Mouse (Mus musculus) forebrain, postnatal 0 days (tissue): ENCODE measurements around the gene Trim8. TPM values are rescaled to one million over a fixed set of nuclear protein-coding genes. Genes with fewer than 3 reads are reported as not detected.

Experiments used
- ATAC-seq: fragments of 200-750 bp; cut with Nextera tagmentation; 2 replicates; pipeline ENCODE4 v1.8.0; 2017; ENCODE audit warnings: mild to moderate bottlenecking, moderate library complexity
- DNase-seq: peaks from one replicate; pipeline ENCODE4 v3.0.0-alpha.2; 2015
- H3K27ac ChIP-seq: fragments of 300-500 bp; sonication (generic); 2 replicates; pipeline ENCODE4 v1.5.1; 2014; ENCODE audit warnings: low read depth, mild to moderate bottlenecking, antibody characterized with exemption, low read length, moderate library complexity, mixed read lengths
- H3K27me3 ChIP-seq: fragments of 300-500 bp; sonication (generic); 2 replicates; pipeline ENCODE4 v1.6.1; 2014; ENCODE audit warnings: mild to moderate bottlenecking, low read length, mixed read lengths; ENCODE audit not compliant: insufficient read depth
- H3K36me3 ChIP-seq: fragments of 300-500 bp; sonication (generic); 2 replicates; pipeline ENCODE4 v1.6.1; 2014; ENCODE audit warnings: mild to moderate bottlenecking, moderate library complexity; ENCODE audit not compliant: insufficient read depth
- H3K4me1 ChIP-seq: fragments of 300-500 bp; sonication (generic); 2 replicates; pipeline ENCODE4 v1.6.1; 2014; ENCODE audit warnings: antibody characterized with exemption; ENCODE audit not compliant: insufficient read depth
- H3K4me2 ChIP-seq: fragments of 300-500 bp; sonication (generic); 2 replicates; pipeline ENCODE4 v1.6.1; 2014; ENCODE audit warnings: low read depth, mild to moderate bottlenecking, moderate library complexity
- H3K4me3 ChIP-seq: fragments of 300-500 bp; sonication (generic); 2 replicates; pipeline ENCODE4 v1.5.1; 2014; ENCODE audit warnings: low read depth, low read length, mixed read lengths
- H3K9ac ChIP-seq: fragments of 300-500 bp; sonication (generic); 2 replicates; pipeline ENCODE4 v1.6.1; 2014; ENCODE audit warnings: mild to moderate bottlenecking
- H3K9me3 ChIP-seq: fragments of 300-500 bp; sonication (generic); 2 replicates; pipeline ENCODE4 v1.6.1; 2016; ENCODE audit warnings: low read length
- CTCF ChIP-seq: sonication (generic); IDR thresholded peaks from 2 replicates; pipeline ENCODE4 v1.5.1; 2016; ENCODE audit warnings: antibody characterized with exemption, control low read depth, low read depth
- WGBS: fragments of 180-500 bp; shearing (Covaris S2); extraction: QIAGEN DNeasy Blood & Tissue Kit; methylation state at CpG from one replicate; pipeline ENCODE4 v1.1.7; 2014; 5-methylcytosine and 5-hydroxymethylcytosine counted together
- polyA plus RNA-seq: library from polyadenylated mRNA; unstranded; fragments of >200 nt; fragmentation: Nextera tagmentation; extraction: Ambion mirVana; gene quantifications from 2 replicates; pipeline ENCODE4 v1.2.1, GENCODE M21; 2015
- total RNA-seq: library from RNA; depleted of rRNA; stranded (reverse); fragments of >200 nt; gene quantifications from 2 replicates; pipeline ENCODE4 v1.2.3, GENCODE M21; 2014

Gene Trim8
- total and polyA plus RNA-seq, 2 experiments from 2014 or later, result 28.2 to 76.5 TPM

GRCm38 (mm10) chr19:46533066-46533465 lies 31.6 kb downstream of the Trim8 start:
- Histone ChIP-seq H3K27me3 (no peaks in the 10 kb centered on the region), H3K36me3 (peaks cover 5% of the 10 kb centered on the region; the same call in 1 of the 2 replicates), H3K9ac (peak overlapping the region; percentile 6; the same call in 1 of the 2 replicates), H3K4me2 (no peak overlapping the region), H3K27ac (peak overlapping the region; percentile 71), H3K4me3 (no peak overlapping the region), H3K9me3 (no peaks in the 10 kb centered on the region), H3K4me1 (peaks cover 43% of the 10 kb centered on the region)
- no peak for ATAC-seq
- WGBS, result 64% methylated on average over 4 of the region's 4 CpGs
- no peak for TF ChIP-seq CTCF
- DNase-seq, result no peak

GRCm38 (mm10) chr19:46533525-46533924 lies 32.0 kb downstream of the Trim8 start:
- no peaks in the 10 kb centered on the region for H3K27me3 ChIP-seq
- H3K4me3 ChIP-seq, result no peak overlapping the region
- no peak for TF ChIP-seq CTCF
- no peak for DNase-seq
- no peak overlapping the region for H3K9ac ChIP-seq
- H3K4me1 ChIP-seq, result peaks cover 40% of the 10 kb centered on the region
- no peak for ATAC-seq
- 71% methylated on average over 5 of the region's 5 CpGs for WGBS
- no peak overlapping the region for H3K4me2 ChIP-seq
- H3K27ac ChIP-seq, result no peak overlapping the region
- H3K9me3 ChIP-seq, result no peaks in the 10 kb centered on the region
- peaks cover 8% of the 10 kb centered on the region; the same call in 1 of the 2 replicates for H3K36me3 ChIP-seq

- 79% methylated on average over 6 of the region's 6 CpGs for WGBS
- no peak for DNase-seq
- no peak for ATAC-seq
- Histone ChIP-seq H3K9ac (no peak overlapping the region), H3K9me3 (no peaks in the 10 kb centered on the region), H3K4me3 (no peak overlapping the region), H3K36me3 (peaks cover 8% of the 10 kb centered on the region; the same call in 1 of the 2 replicates), H3K27me3 (no peaks in the 10 kb centered on the region), H3K4me2 (no peak overlapping the region), H3K27ac (no peak overlapping the region), H3K4me1 (peaks cover 29% of the 10 kb centered on the region)
- TF ChIP-seq CTCF, result no peak
These were observed 33.1 kb downstream of the Trim8 start for GRCm38 (mm10) chr19:46534542-46535098.

GRCm38 (mm10) chr19:46537357-46537756 lies 35.9 kb downstream of the Trim8 start:
- WGBS, result 92% methylated on average over 9 of the region's 9 CpGs

GRCm38 (mm10) chr19:46538213-46538612 lies 36.7 kb downstream of the Trim8 start:
- H3K4me3 ChIP-seq, result no peak overlapping the region
- 86% methylated on average over 6 of the region's 6 CpGs for WGBS

More at GRCm38 (mm10) chr19:46537357-46537756, 35.9 kb downstream of the Trim8 start:
- H3K4me1 ChIP-seq, result peaks cover 3% of the 10 kb centered on the region
- H3K9ac ChIP-seq, result no peak overlapping the region
- ATAC-seq, result no peak
- H3K27me3 ChIP-seq, result no peaks in the 10 kb centered on the region
- H3K36me3 ChIP-seq, result peaks cover 32% of the 10 kb centered on the region
- H3K9me3 ChIP-seq, result no peaks in the 10 kb centered on the region
- H3K4me2 ChIP-seq, result no peak overlapping the region
- no peak for TF ChIP-seq CTCF
- no peak overlapping the region for H3K4me3 ChIP-seq
- DNase-seq, result no peak
- H3K27ac ChIP-seq, result no peak overlapping the region

GRCm38 (mm10) chr19:46542750-46543149 lies 41.2 kb downstream of the Trim8 start:
- Histone ChIP-seq H3K4me2 (no peak overlapping the region), H3K4me3 (no peak overlapping the region), H3K27ac (no peak overlapping the region), H3K36me3 (peaks cover 40% of the 10 kb centered on the region), H3K27me3 (no peaks in the 10 kb centered on the region), H3K4me1 (no peaks in the 10 kb centered on the region), H3K9ac (no peak overlapping the region), H3K9me3 (no peaks in the 10 kb centered on the region)
- 89% methylated on average over 8 of the region's 8 CpGs for WGBS
- DNase-seq (no peak), ATAC-seq (no peak)
- no peak for TF ChIP-seq CTCF

More at GRCm38 (mm10) chr19:46538213-46538612, 36.7 kb downstream of the Trim8 start:
- H3K9ac ChIP-seq, result no peak overlapping the region
- H3K9me3 ChIP-seq, result no peaks in the 10 kb centered on the region
- H3K4me1 ChIP-seq, result no peaks in the 10 kb centered on the region
- TF ChIP-seq CTCF, result no peak
- H3K27me3 ChIP-seq, result no peaks in the 10 kb centered on the region
- no peak for DNase-seq
- H3K4me2 ChIP-seq, result no peak overlapping the region
- no peak overlapping the region for H3K27ac ChIP-seq
- no peak for ATAC-seq
- H3K36me3 ChIP-seq, result peaks cover 39% of the 10 kb centered on the region

- Histone ChIP-seq H3K27ac (no peak overlapping the region), H3K9me3 (no peaks in the 10 kb centered on the region), H3K27me3 (no peaks in the 10 kb centered on the region), H3K36me3 (peaks cover 37% of the 10 kb centered on the region), H3K4me1 (no peaks in the 10 kb centered on the region), H3K9ac (no peak overlapping the region), H3K4me3 (no peak overlapping the region), H3K4me2 (no peak overlapping the region)
- TF ChIP-seq CTCF, result no peak
- ATAC-seq (no peak; the same call in 1 of the 2 replicates), DNase-seq (no peak)
- 43% methylated on average over 6 of the region's 6 CpGs for WGBS
These were observed 46.1 kb downstream of the Trim8 start for GRCm38 (mm10) chr19:46547565-46547964.
